Mouse (Mus musculus) ES-Bruce4 (cell line): ENCODE results near the gene Kcnma1.

ENCODE experiments used
- CTCF ChIP-seq: IDR thresholded peaks from one replicate; pipeline ENCODE4 v1.8.1; 2011; ENCODE audit warnings: low read depth, low read length
- EP300 ChIP-seq: IDR thresholded peaks from 2 replicates; pipeline ENCODE4 v1.6.1; 2011; ENCODE audit warnings: low read depth, low read length; ENCODE audit not compliant: insufficient read depth
- POLR2A ChIP-seq: IDR thresholded peaks from one replicate; pipeline ENCODE4 v1.8.1; 2011; ENCODE audit warnings: low read length; ENCODE audit not compliant: insufficient read depth

- TF ChIP-seq CTCF (peak; percentile 15), POLR2A (no peak), EP300 (no peak)
Measured at GRCm38 (mm10) chr14:23266554-23267309, 747.6 kb downstream of the Kcnma1 start.
